Mouse (Mus musculus): Measurements from ENCODE around the gene Btbd35f4. TPM values are rescaled to one million over a fixed set of nuclear protein-coding genes. Genes with fewer than 3 reads are reported as not detected.
"Not testable (repeated sequence)": the region's sequence is repeated elsewhere in the genome, so short reads cannot be mapped to it uniquely, and the experiment has no call there.

Btbd35f4 gene
- polyA plus RNA-seq (2012; rRNA removed): not detected in 2 replicates

- WGBS: no CpG with 5 or more reads among the region's 4 CpGs
- not testable (repeated sequence) for H3K4me3 ChIP-seq (ENCODE audit: extremely low read depth, insufficient read depth, insufficient read length); H3K27ac ChIP-seq (ENCODE audit: insufficient read depth, low read length); H3K4me1 ChIP-seq (ENCODE audit: control insufficient read depth, insufficient read depth, insufficient read length); H3K36me3 ChIP-seq (ENCODE audit: control insufficient read depth, insufficient read depth, low read length); DNase-seq (ENCODE audit: low read depth in 1 of 2, low spot score in 2 of 2); H3K27me3 ChIP-seq (ENCODE audit: control insufficient read depth, insufficient read depth, low read length)
Measured at GRCm38 (mm10) chrX:4800196-4800595, at the start of gene Btbd35f4. Gene Btbd35f4, plus strand, starts transcription at chrX:4800496.

DNA sequence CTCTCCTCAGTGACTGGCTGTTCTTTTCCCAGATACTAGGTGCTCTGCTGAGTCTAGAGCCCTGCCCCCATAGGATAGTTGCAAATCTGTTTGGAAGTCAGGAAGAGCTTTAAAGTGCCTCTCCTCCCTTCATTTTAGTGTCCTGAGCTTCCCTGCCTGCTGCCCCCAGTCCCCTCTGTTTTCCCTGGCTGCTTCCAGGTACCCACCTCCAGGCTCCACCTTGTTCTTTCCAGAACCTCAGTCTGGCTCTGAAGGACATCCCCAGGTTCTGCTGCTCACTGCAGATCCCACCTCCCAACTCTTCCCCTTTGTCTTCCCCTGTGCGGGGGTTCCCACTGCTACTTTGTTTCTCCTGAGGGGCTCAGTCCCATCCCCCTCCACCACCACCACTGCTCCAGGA is 39.7 kb downstream of the Btbd35f4 start:
- DNase-seq (ENCODE audit: low read depth in 1 of 2, low spot score in 2 of 2); H3K36me3 ChIP-seq (ENCODE audit: control insufficient read depth, insufficient read depth, low read length); H3K4me3 ChIP-seq (ENCODE audit: extremely low read depth, insufficient read depth, insufficient read length); H3K4me1 ChIP-seq (ENCODE audit: control insufficient read depth, insufficient read depth, insufficient read length); H3K27ac ChIP-seq (ENCODE audit: insufficient read depth, low read length); H3K27me3 ChIP-seq (ENCODE audit: control insufficient read depth, insufficient read depth, low read length): not testable (repeated sequence)
- no CpG with 5 or more reads among the region's 1 CpGs for WGBS

Other genes with a start within 250 kb of the Btbd35f4 start
- gene Btbd35f27, start 151.6 kb downstream of the Btbd35f4 start, polyA plus RNA-seq (2012; rRNA removed): not detected in 2 replicates